Mouse (Mus musculus): ENCODE measurements around the gene Npas2.

The Npas2 gene

DNA sequence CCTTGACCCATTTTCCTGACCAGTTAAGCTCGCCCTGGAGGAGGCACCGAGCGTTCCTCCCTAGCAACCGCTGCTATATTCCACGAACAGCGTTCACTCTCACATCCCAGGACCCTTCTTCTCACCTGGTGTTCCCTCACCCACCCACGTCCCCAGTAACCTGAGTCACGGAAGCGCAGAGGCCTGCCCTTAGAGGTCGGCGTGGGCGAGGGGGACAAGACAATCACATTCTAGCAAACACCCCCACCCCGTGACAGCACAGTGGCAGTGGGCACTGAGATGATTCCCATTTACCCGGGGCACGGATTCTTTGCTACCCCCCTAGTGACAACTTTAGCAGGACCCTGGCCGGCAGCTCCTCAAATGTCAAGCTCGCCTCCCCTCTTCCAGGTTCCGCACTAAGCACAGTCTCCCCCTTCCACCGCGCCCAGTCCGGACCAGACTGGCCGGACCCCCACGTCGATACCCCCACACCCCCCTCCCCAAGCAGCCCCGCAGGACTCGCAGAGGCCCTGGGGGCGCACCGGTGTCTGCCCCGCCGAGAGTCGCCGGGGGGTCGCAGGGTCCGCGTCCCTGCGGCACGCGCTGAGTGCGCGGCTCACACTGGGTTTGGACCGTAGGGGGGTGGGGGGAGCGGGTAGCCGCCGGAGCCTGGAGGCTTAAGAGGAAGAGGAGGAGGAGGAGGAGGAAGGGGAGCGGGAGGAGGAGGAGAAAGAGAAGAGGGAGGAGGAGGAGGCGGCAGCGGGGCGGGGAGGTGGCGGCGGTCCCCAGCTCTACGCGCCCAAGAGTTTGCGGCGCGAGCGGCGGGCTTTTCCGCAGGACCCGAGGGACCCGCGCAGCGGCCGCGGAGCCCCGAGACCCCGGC lies at the start of gene Npas2:
TSS of gene Npas2 (plus strand) at position 735 of the 865 bp plus-strand sequence.
- DNase-seq = peak; percentile 16

DNA sequence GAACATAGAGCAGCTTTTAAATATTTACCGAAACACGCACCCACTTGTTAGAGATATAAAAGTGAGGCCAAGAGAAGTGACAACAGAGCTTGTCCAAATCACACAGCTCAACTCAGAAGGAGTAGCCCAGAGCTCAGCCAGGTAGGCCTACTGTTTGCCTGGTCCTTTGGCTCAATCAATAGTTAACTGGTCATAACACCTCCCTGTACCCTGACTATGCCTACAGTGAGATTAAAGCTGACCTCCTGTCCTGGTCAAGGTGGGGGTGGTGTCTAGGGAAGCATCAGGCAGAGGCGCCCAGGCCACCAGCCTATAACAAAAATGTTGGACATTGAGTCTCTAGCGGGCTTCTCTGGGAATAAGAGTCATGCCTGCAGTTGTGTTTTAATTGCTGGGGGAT lies 36.8 kb upstream of the Npas2 start:
- DNase-seq = no peak

DNA sequence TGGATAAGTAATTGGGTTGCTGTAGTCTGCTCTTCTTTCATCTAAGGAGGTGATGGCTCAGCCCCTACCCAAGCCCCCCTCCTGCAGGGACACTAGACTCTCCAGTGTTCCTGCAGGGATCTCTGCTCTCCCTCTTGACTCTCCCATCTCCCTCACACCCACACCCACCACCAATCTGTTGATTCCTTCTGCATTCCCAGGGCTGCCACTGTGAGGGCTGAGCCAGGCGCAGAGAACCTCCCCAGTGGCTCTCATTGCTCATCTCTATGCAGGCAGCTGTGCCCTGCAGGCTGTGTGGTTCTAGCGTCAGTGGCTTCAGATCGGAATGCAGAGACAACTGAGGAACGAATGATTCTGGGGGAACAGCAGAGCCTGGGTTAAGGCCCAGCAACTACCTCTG lies 33.4 kb upstream of the Npas2 start:
- DNase-seq = no peak

DNA sequence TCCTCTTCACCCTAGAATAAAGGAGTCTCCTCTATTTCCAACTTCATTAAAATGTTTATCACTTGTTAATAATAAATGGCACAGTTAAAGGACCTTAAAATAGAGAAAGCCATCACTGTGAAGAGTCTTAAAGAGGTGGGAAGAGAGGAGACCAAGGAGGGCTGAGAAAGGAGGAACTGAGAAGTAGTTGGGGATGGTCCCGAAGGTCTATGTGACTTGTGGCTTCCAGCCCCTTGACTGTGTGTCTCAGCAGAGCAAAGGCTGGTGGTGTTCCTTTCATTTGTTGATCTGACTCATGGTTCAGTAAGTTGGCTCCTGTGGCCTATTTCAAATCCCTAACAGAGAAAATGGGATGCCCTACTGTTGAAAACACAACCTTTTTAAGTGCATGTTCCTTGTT lies 30.5 kb upstream of the Npas2 start:
- DNase-seq = no peak

GRCm38 (mm10) chr1:39176690-39177089 lies 16.8 kb upstream of the Npas2 start:
- no peak for DNase-seq

DNA sequence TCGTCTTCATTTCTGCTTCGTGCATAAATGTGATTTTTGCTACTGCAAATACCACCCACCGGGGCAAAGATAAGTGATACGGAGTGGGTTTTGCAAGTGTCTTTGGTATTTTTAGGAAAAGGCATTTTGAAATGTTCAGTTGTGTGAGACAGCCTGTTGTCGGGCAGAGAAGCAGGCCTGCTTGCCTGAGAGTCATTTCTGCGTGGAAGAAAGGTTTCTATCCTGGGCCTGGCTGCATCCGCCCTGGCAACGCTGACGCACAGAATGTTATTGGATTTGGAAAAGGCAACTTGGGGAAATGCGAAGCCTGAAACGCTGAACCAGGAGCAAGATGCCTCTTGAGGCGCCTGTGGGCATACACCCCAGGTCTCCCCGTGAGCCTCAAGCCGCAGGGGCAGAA lies 16.3 kb upstream of the Npas2 start:
- no peak for DNase-seq

- DNase-seq = no peak
These were observed 13.7 kb upstream of the Npas2 start for GRCm38 (mm10) chr1:39179806-39180205.

DNA sequence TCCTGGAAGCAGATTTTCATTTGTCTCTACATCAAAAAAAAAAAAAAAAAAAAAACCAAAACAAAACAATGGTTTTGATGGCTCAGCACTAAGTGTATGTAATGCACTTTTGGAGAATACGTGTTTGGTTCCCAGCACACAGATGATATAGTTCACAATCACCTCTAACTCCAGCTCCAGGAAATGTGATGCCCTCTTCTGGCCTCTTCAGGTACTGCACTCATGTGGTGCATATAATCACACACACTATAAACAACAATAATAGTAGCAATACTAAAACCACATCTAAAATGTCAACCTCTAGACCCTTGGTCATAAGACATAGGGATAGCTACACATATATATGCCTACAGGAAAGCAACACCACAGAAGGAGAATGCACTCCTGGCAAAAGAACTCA lies 13.0 kb upstream of the Npas2 start:
- no peak for DNase-seq

GRCm38 (mm10) chr1:39181901-39182300 lies 11.6 kb upstream of the Npas2 start:
- no peak for DNase-seq

DNA sequence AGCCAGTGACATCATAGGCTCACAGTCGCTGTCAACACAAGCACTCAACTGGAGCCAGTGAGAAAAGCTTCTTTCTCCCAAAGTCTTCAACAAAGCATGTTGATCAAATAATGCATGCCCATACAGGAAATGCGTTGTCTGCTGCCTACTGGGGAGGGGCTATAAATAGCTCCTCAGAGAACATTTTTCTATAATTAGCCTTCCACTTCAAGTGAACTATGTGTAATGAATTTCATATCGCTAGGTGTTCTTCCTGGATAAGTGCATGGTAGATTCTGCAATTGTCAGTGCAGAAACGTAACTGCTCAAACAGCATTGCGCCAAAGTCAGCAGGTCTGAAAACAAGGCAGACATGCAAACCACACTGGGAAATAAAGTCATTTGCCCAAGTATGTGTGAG lies 7.7 kb upstream of the Npas2 start:
- DNase-seq = no peak

DNA sequence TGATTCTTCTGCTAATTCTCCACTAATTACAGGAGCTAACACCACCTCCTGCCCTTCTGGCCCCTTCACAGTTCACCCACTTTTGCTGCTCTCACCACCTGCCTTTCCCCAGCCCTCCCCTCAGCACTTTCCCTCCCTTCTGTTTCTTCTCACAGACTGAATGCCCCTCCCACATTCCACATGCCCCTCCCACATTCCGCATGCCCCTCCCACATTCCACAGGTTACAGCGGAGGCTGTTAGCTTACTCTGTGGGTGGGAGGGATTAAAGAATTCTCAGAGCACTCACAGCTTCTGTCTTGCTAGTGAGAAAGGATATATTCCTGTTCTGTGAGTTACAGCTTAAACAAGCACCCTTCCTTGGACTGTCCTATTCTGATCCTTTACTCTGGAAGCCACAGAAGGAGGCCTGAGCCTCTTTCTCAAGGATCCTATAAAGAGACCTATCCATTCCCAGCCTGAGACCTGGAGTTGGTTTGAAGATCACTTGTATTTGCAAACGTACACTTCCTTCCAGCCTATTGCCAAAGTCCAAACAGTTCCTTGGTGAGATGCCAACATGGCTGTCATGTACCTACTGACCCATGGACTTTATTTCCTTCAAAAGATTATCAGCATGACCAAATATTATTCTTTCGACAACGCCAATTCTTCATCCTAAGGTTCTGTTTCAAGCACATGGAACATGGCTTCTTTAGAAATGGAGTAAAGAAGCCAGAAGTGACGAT lies 6.7 kb upstream of the Npas2 start:
- DNase-seq = no peak

DNA sequence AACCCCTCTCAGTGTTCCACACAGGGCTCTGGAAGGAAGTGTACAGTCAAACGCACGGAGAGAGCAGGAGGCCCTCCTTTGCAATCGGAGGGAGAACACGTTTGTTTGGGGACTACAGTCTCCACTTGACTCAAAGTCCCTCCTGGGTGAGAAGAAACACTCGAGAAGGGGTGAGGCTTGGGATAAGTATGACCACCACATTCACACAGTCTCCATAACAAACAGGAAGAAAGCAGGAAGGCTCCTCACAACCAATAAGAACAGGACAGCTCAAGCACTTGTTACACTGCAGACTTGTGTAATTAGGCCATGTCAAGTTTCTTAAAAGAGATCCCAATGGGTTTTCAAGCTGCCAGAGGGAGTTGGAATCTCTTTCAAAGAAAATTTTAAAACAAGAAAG lies 2.4 kb upstream of the Npas2 start:
- no peak for DNase-seq

DNA sequence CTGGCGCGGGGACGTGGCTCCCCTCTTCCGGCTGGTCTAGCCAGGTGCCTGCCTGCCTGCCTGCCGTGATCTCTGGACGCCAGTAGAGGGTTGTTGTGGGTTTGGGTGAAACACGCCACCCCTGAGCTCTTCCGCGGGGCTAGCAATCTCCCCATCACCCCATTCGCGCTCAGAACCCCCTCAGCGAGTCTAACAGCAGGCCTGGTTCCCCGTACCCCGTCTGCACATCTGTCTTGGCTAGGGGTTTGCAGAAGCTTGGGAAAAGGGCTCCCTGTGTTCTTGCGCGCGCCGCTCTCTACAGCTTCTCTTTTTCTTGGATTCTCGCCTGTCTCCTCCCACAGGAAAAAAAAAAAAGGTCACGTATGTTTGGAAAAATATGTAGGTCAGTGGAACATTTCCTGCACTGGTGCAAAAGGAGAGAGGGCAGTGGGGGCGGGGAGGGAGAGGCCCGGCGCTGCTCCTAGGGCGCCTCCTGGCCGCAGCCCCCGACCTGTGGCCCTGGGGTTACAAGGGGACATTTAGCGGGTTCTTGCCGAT lies 1.0 kb upstream of the Npas2 start:
- peak; percentile 39 for DNase-seq

GRCm38 (mm10) chr1:39193862-39194675 lies 538 bp downstream of the Npas2 start:
- DNase-seq = peak; percentile 34

GRCm38 (mm10) chr1:39194959-39195358 lies 1.4 kb downstream of the Npas2 start:
- DNase-seq = no peak

DNA sequence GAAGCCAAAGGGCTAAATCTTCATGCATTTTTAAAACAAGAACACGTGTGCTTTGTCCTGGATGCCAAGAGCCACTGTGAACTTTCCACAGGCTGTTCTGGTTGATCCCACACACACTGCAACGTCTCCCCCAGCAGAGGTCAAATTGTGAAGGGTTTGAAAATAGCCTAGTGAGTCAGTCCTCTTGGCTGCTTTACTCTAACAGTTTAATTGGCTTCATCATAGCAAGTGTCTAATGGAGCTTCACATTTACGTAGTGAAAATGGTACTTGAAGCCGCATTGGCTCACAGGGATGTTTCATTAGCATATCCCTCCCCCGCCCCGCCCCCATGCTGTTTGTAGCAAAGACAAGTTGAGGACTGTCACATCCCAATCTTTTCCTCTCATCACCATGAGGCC lies 2.6 kb downstream of the Npas2 start:
- DNase-seq = no peak

DNA sequence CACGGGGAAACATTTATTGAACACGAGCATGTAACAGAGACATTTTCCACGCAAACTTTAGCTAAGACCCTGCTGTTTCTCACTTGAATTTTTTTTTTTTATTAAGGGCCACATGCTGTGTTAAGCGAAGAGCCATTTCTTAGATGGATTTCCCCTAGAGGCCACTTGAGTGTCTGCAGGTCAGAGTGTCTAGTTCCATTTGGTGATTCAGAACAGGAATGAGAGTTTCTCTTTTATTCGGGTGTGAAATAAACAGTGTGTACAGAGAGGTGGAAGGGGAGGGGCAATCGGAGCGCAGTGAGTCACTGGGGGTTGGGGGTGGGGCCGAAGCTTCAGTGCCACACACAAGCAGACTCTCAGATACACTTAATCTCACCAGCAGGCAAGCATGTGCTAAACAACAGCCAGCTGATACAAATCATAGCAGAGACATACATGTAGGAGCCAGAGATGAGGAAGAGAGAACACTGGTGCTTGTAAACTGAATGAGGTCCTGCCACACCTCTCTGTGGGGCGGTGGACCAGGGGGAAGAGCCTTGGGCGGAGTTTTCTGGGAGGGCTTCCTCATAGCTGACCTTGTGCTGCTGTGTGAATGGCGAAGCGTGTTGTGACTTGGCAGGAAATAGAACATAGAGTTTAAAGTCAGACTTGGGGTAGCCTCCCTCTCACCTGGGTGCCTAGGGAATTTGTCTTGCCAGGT lies 3.3 kb downstream of the Npas2 start:
- no peak for DNase-seq

- no peak for DNase-seq
These were observed 11.5 kb downstream of the Npas2 start for GRCm38 (mm10) chr1:39205021-39205420.

DNA sequence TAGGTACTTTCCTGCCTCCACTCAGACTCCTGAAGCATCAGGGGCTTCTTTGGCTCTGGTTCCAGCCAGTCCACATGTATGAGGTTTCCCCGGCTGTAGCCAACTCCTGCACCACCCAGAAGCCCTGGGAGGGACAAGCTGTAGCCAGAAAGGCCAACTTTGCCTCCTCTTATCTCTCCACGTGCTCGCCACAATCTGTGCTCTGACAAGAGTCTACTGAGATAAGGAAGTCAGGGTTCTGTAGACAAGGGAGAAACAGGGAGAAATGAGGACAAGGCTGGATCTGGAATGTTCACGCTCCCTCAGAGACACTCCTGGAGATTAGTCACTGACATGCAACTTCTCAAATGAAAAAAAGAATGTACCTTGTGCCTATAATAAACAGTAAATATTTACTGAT lies 12.2 kb downstream of the Npas2 start:
- no peak for DNase-seq

GRCm38 (mm10) chr1:39206942-39207341 lies 13.4 kb downstream of the Npas2 start:
- DNase-seq = no peak

DNA sequence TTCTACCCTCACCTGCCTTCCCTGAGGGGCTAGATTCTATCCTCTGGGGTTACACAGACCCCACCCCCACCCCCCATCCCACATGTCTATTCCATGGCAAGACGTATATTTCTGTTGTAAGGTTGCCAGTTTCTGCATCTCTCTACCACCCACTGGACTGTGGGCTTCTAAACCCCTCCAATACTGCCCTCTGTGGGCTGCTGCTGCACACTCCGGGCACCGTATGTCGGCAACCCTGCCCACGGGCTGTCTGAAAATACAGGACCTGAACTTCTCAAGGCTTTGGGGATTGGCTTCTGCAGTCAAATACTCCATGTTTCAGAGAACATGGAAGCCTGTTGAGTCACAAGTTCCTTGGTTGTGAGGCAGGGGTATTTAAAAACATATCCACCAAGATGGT lies 17.4 kb downstream of the Npas2 start:
- DNase-seq = no peak

DNA sequence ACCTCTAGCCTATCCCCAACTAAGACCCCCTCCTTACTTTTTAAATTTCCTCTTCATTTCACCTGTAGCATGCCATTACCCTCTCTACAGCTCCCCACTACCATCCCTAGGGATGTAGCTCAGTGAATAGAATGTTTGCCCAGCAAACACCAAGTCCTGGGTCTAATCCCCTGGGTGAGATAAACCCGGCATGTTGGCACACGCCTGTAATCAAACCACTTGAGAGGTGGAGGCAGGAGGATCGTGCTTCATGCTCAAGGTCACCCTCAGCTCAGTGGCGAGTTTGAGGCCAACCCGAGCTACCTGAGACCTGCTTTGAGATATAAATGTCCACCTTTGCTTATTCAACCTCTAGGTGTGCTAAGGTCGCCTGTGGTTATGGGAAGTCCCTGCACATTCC lies 19.5 kb downstream of the Npas2 start:
- DNase-seq = no peak

GRCm38 (mm10) chr1:39217584-39217983 lies 24.1 kb downstream of the Npas2 start:
- DNase-seq = no peak
